Mouse (Mus musculus) stomach, postnatal 0 days (tissue): ENCODE results near the gene Olfr827.

Experiments
- CTCF ChIP-seq: IDR thresholded peaks from 2 replicates; pipeline ENCODE4 v1.5.1; 2016; ENCODE audit warnings: antibody characterized with exemption, low read depth, mild to moderate bottlenecking, moderate library complexity
- EP300 ChIP-seq: optimal IDR thresholded peaks from 2 replicates; pipeline ENCODE3; 2016; ENCODE audit warnings: antibody characterized with exemption

DNA sequence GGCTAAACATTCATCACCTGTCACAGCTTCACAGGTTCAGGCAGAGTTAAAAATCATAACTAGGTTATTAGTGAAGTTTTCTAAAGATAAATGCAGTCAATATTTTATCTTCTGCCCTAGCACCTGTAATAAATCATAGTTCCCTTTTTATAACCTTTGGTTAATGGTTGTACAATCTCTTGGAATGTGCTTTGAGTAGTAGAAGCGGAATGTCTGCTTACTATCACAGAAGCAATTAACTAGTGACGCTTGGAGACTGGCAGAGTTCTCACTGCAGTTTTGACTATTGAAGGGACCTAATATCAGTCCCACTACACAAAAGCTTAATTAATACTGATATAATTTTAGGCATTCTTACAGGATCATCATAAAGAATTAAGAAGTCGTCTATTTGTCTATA lies 10.8 kb upstream of the Olfr827 start:
- TF ChIP-seq CTCF (no peak), EP300 (no peak)
